Mouse (Mus musculus) C2C12 (cell line): ENCODE data around the gene Gpr171. TPM values are rescaled to one million over a fixed set of nuclear protein-coding genes. Genes with fewer than 3 reads are reported as not detected.

Experiments
- H3K27me3 ChIP-seq: one replicate; pipeline ENCODE4 v1.6.1; 2011; ENCODE audit not compliant: control insufficient read depth, insufficient read depth, insufficient read length
- H3K36me3 ChIP-seq: one replicate; pipeline ENCODE4 v1.6.1; 2011; ENCODE audit not compliant: control insufficient read depth, insufficient read depth
- H3K4me3 ChIP-seq: one replicate; pipeline ENCODE4 v1.5.1; 2011; ENCODE audit warnings: mild to moderate bottlenecking, control low read depth; ENCODE audit not compliant: poor library complexity, insufficient read depth, severe bottlenecking
- H3K79me2 ChIP-seq: one replicate; pipeline ENCODE4 v1.6.1; 2011; ENCODE audit not compliant: control insufficient read depth, insufficient read depth
- H3K79me3 ChIP-seq: one replicate; pipeline ENCODE4 v1.6.1; 2011; ENCODE audit warnings: low read depth, control low read depth
- H3ac ChIP-seq: one replicate; pipeline ENCODE3; 2011; ENCODE audit warnings: low read depth; ENCODE audit not compliant: control insufficient read depth, insufficient read length
- CEBPB ChIP-seq: IDR thresholded peaks from one replicate; pipeline ENCODE4 v1.6.1; 2011; ENCODE audit warnings: low read depth, mild to moderate bottlenecking, control low read depth, moderate library complexity
- CTCF ChIP-seq: IDR thresholded peaks from one replicate; pipeline ENCODE4 v1.5.1; 2011; ENCODE audit not compliant: control insufficient read depth, insufficient read depth, insufficient read length
- FOSL1 ChIP-seq: IDR thresholded peaks from one replicate; pipeline ENCODE4 v1.8.0; 2011; ENCODE audit warnings: mild to moderate bottlenecking, low read length; ENCODE audit not compliant: poor library complexity, insufficient read depth, severe bottlenecking
- MAX ChIP-seq: IDR thresholded peaks from one replicate; pipeline ENCODE4 v1.6.1; 2011; ENCODE audit warnings: mild to moderate bottlenecking, control low read depth
- MYOD1 ChIP-seq: IDR thresholded peaks from one replicate; pipeline ENCODE4 v1.6.1; 2011; ENCODE audit warnings: low read depth; ENCODE audit not compliant: control insufficient read depth, insufficient read length
- MYOG ChIP-seq: IDR thresholded peaks from one replicate; pipeline ENCODE4 v1.6.1; 2011; ENCODE audit not compliant: control insufficient read depth, insufficient read length; ENCODE audit errors: extremely low read depth
- USF1 ChIP-seq: IDR thresholded peaks from one replicate; pipeline ENCODE4 v1.6.1; 2011; ENCODE audit warnings: low read depth, mild to moderate bottlenecking, control low read depth, moderate library complexity
- polyA plus RNA-seq: library from polyadenylated mRNA; unstranded; fragments of >200 nt; fragmentation: generic; extraction: Trizol; gene quantifications from one replicate; pipeline ENCODE4 v1.2.1, GENCODE M21; 2012; ENCODE audit warnings: missing spikeins

Gpr171 gene
- polyA plus RNA-seq, 1 experiment = not detected

DNA sequence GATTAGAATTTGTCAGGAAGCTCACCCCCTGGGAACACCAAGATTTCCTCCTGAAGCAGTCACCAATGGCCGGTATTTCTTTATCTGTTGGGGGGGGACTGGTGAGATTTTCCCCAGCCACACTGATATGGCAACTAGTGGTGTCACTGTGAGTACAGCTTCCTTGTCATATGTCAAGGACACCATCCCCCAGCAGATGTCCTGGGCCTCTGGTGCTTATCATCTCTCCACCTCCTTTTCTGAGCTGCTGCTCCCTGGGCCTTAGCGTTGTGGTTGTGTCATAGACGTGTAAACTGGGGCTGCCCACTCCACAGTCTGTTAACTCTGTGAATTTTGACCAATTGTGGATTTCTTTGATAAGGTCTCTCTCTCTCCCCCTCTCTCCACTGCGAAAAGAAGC lies 2.8 kb upstream of the Gpr171 start:
- Histone ChIP-seq H3K79me3 (no peaks in the 10 kb centered on the region), H3K4me3 (no peak overlapping the region), H3K36me3 (no peaks in the 10 kb centered on the region), H3K27me3 (no peaks in the 10 kb centered on the region), H3ac (no peak overlapping the region), H3K79me2 (no peaks in the 10 kb centered on the region)
- no peak for TF ChIP-seq USF1
- TF ChIP-seq CTCF = no peak
- no peak for TF ChIP-seq CEBPB
- TF ChIP-seq MYOG = no peak
- no peak for TF ChIP-seq MAX
- TF ChIP-seq FOSL1 = no peak
- TF ChIP-seq MYOD1 = no peak

GRCm38 (mm10) chr3:59102146-59102545 lies 525 bp upstream of the Gpr171 start:
- H3K36me3 ChIP-seq = no peaks in the 10 kb centered on the region
- H3K27me3 ChIP-seq = no peaks in the 10 kb centered on the region
- H3K79me2 ChIP-seq = no peaks in the 10 kb centered on the region
- no peak overlapping the region for H3K4me3 ChIP-seq
- TF ChIP-seq MYOG = no peak
- no peak for TF ChIP-seq MYOD1
- TF ChIP-seq MAX = no peak
- no peak for TF ChIP-seq FOSL1
- no peak for TF ChIP-seq CTCF
- TF ChIP-seq CEBPB = no peak
- no peak for TF ChIP-seq USF1
- H3K79me3 ChIP-seq = no peaks in the 10 kb centered on the region
- H3ac ChIP-seq = no peak overlapping the region

DNA sequence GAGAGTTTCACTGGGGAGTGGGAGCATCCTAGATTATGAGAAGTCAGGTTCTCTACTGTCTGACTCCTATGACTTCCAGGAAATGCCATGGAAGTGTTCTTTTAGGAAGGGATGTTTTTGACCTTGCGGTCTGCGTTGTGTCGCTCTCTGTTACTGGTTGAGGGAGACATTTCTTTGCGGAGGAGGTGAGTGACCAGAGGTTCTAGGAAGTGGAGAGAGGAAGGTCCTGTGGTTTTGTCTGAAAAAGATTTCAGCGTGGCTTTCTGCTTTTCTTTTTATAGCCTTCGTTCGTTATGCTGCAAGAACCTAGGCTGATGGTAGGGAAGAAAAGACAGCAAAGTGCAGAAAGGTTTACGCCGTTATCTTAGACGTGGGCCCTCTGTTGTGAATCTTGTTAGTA lies 3.1 kb downstream of the Gpr171 start:
- TF ChIP-seq CEBPB (no peak), MAX (no peak), FOSL1 (no peak), MYOG (no peak), MYOD1 (no peak), CTCF (no peak)
- H3K27me3 ChIP-seq = no peaks in the 10 kb centered on the region
- no peaks in the 10 kb centered on the region for H3K79me2 ChIP-seq
- no peaks in the 10 kb centered on the region for H3K79me3 ChIP-seq
- no peaks in the 10 kb centered on the region for H3K36me3 ChIP-seq
- no peak overlapping the region for H3ac ChIP-seq
- H3K4me3 ChIP-seq = no peak overlapping the region

- H3K79me3 ChIP-seq = no peaks in the 10 kb centered on the region
- H3K4me3 ChIP-seq = no peak overlapping the region
- no peak overlapping the region for H3ac ChIP-seq
- H3K79me2 ChIP-seq = no peaks in the 10 kb centered on the region
- no peaks in the 10 kb centered on the region for H3K27me3 ChIP-seq
- no peaks in the 10 kb centered on the region for H3K36me3 ChIP-seq
- TF ChIP-seq MAX (no peak), MYOD1 (no peak), CEBPB (no peak), USF1 (no peak), CTCF (no peak), FOSL1 (no peak), MYOG (no peak)
Observed at GRCm38 (mm10) chr3:59097421-59097820, 4.2 kb downstream of the Gpr171 start.

DNA sequence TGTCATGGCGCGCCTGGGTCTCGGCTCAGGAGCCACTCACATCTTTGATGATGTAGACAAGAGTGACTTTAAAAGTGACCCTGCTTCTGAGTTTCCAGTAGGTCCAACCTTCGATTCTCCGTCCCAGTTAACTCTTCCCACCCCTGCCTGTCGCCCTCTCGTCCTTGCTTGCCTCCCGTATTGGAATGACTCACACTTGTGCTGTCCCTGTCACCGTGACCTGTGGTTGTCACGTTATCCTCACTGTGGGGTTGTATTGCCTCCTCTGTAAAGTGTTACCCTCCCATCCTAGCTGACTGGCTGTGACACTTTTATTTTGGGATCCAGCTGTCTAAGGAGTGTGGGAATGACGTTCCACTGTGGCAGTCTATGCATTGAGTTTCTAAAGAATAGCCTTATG lies 8.9 kb downstream of the Gpr171 start:
- Histone ChIP-seq H3K4me3 (no peak overlapping the region), H3K79me3 (no peaks in the 10 kb centered on the region), H3K79me2 (no peaks in the 10 kb centered on the region), H3K36me3 (no peaks in the 10 kb centered on the region), H3ac (no peak overlapping the region), H3K27me3 (no peaks in the 10 kb centered on the region)
- no peak for TF ChIP-seq MAX
- TF ChIP-seq MYOD1 = no peak
- TF ChIP-seq CEBPB = no peak
- TF ChIP-seq FOSL1 = no peak
- TF ChIP-seq CTCF = no peak
- TF ChIP-seq MYOG = no peak
- no peak for TF ChIP-seq USF1

GRCm38 (mm10) chr3:59080919-59081318 lies 20.7 kb downstream of the Gpr171 start:
- no peak for TF ChIP-seq CEBPB
- no peak for TF ChIP-seq MAX
- TF ChIP-seq CTCF = no peak
- TF ChIP-seq FOSL1 = no peak
- TF ChIP-seq MYOG = no peak
- TF ChIP-seq MYOD1 = no peak
- no peak for TF ChIP-seq USF1
- H3ac ChIP-seq = no peak overlapping the region
- H3K27me3 ChIP-seq = peaks cover 6% of the 10 kb centered on the region
- H3K36me3 ChIP-seq = no peaks in the 10 kb centered on the region
- no peak overlapping the region for H3K4me3 ChIP-seq
- no peaks in the 10 kb centered on the region for H3K79me2 ChIP-seq
- no peaks in the 10 kb centered on the region for H3K79me3 ChIP-seq
